Mouse (Mus musculus) ES-E14 (cell line): ENCODE measurements around the gene Nup153.

Experiments
- HCFC1 ChIP-seq: IDR thresholded peaks from 2 replicates; pipeline ENCODE4 v1.6.1; 2012; ENCODE audit warnings: low read length, inconsistent platforms, borderline replicate concordance; ENCODE audit not compliant: insufficient read depth
- MAFK ChIP-seq: IDR thresholded peaks from 2 replicates; pipeline ENCODE4 v1.6.1; 2014; ENCODE audit warnings: mild to moderate bottlenecking, low read depth, low read length, inconsistent platforms; ENCODE audit not compliant: insufficient read depth
- ZC3H11A ChIP-seq: IDR thresholded peaks from 2 replicates; pipeline ENCODE4 v1.6.1; 2012; ENCODE audit warnings: low read depth, mild to moderate bottlenecking, inconsistent platforms, low read length, borderline replicate concordance
- ZNF384 ChIP-seq: IDR thresholded peaks from 2 replicates; pipeline ENCODE4 v1.6.1; 2012; ENCODE audit warnings: low read depth, low read length, inconsistent platforms

DNA sequence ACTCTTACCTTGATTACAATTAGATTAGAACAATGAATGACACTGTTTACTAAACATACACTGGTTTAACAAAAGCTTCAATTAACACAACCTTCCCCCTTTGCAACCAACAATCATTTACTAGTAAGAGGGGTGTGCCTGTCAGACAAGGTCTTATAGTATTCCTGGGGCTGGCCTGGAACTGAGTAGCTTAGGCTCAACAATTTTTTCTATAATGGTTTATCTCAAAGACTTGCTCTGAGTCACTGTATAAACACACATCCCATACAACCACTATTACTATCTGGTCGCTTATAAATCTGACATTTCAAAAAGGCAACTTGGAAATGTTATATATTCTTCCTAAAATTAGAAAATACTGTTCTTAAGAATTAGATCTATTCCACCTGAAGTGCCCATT is 44.4 kb downstream of the Nup153 start:
- TF ChIP-seq ZC3H11A = no peak
- TF ChIP-seq MAFK = no peak
- TF ChIP-seq ZNF384 = no peak
- no peak for TF ChIP-seq HCFC1
